In the genomic region with DNA sequence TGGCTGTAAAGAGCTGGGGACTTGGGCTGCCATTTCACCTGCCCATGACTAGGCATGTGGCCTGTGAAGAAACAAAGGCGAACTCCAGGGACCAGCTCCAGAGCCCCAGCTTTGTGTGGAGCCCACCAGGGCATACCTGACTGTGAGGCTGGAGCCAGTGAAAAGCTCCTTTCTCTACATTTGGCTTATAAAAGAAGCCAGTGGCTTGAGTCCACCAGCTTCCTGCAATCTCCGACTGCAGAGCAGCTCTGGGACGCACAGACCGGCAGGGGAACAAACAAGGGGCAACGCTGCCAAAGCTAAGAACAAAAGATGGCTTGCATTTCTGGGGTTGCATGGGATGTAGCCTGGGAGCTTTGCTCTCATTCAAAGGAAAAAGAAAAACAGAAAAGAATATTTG, we compare ENCODE assay signal across 17 mouse cellular contexts.
DNase-seq lines count a peak whose midpoint lies in the region; ATAC-seq lines count a peak whose summit lies in the region.
"Had no signal": no experiment of that assay in that cellular context is flagged by ENCODE, and none has a peak within 500 bp of the region (broad histone marks: within the 10 kb centered on the region; RNA-seq: fewer than 3 reads in every experiment).

No protein-coding gene starts in this region.

- H3K4me3 ChIP-seq in heart, embryonic 12.5 days = no peak overlapping the region
- H3K4me3 ChIP-seq: gastrocnemius, adult 2 months; heart, embryonic 10.5 days; kidney, embryonic 15.5 days; limb, embryonic 10.5 days; liver, embryonic 15.5 days had no signal

- 0 out of 2 replicates have a peak, but pooled peaks cover 7% of the 10 kb centered on the region for H3K4me1 ChIP-seq in heart, embryonic 12.5 days (replicated peaks)
- H3K4me1 ChIP-seq: heart, embryonic 10.5 days; kidney, embryonic 15.5 days; limb, embryonic 10.5 days; liver, embryonic 15.5 days had no signal

- no peaks in the 10 kb centered on the region for H3K27me3 ChIP-seq in heart, embryonic 12.5 days (replicated peaks)
- H3K27me3 ChIP-seq: kidney, embryonic 15.5 days; liver, embryonic 15.5 days had no signal

- WGBS in heart, embryonic 12.5 days = 74% methylated on average over 5 of the region's 5 CpGs

- peak; percentile 36 for DNase-seq in heart, adult 11 months
- DNase-seq in right cerebral cortex, adult 18-20 months = peak; percentile 46
- no peak for DNase-seq in right cerebral cortex, postnatal 25 days
- peak; percentile 16 to 54 for DNase-seq in layer of hippocampus, postnatal 36 days
- no peak for DNase-seq in heart, adult 18-20 months
- DNase-seq in ovary, adult 18-20 months (ENCODE audit: low spot score) = no peak
- DNase-seq: adrenal gland, postnatal 10 days; gastrocnemius, adult 2 months; retina, postnatal 1 day; thymus, postnatal 4 days had no signal

- H3K4me2 ChIP-seq in heart, embryonic 12.5 days = no peak overlapping the region
- H3K4me2 ChIP-seq: kidney, embryonic 15.5 days; liver, embryonic 15.5 days had no signal

- no peaks in the 10 kb centered on the region for H3K36me3 ChIP-seq in heart, embryonic 12.5 days
- H3K36me3 ChIP-seq: heart, embryonic 10.5 days; kidney, embryonic 15.5 days; limb, embryonic 10.5 days; liver, embryonic 15.5 days had no signal

- ATAC-seq in heart, embryonic 12.5 days (ENCODE audit: insufficient number of reproducible peaks, low FRiP score) = no peak
- ATAC-seq: Patski had no signal

- H3K9ac ChIP-seq in heart, embryonic 12.5 days = no peak overlapping the region
- H3K9ac ChIP-seq: kidney, embryonic 15.5 days; liver, embryonic 15.5 days had no signal

- no peaks in the 10 kb centered on the region for H3K9me3 ChIP-seq in heart, embryonic 12.5 days (replicated peaks)
- H3K9me3 ChIP-seq: heart, embryonic 10.5 days; kidney, embryonic 15.5 days; limb, embryonic 10.5 days; liver, embryonic 15.5 days had no signal

- no peak overlapping the region for H3K27ac ChIP-seq in heart, embryonic 12.5 days (ENCODE audit: poor library complexity, severe bottlenecking)
- H3K27ac ChIP-seq: gastrocnemius, adult 2 months; heart, embryonic 10.5 days; kidney, embryonic 15.5 days; limb, embryonic 10.5 days; liver, embryonic 15.5 days; macrophage had no signal

Comparison
In these comparisons a context has a peak if more than half of its experiments do, and no peak if none do; other contexts are left out.
1. DNase-seq: peak in heart, adult 11 months (single experiment), right cerebral cortex, adult 18-20 months (single experiment) and layer of hippocampus, postnatal 36 days (2 of 2); none in right cerebral cortex, postnatal 25 days (single experiment), heart, adult 18-20 months (0 of 2) and ovary, adult 18-20 months (single experiment).